Mouse (Mus musculus): Measurements from ENCODE around the gene Rnft2. TPM values are rescaled to one million over a fixed set of nuclear protein-coding genes. Genes with fewer than 3 reads are reported as not detected.

Gene Rnft2
- total and polyA plus RNA-seq, 3 experiments: 0.95 to 1.1 (median 1.0) TPM

- TF ChIP-seq GATA1 (IDR thresholded peaks at IDR 0.05; ENCODE audit: borderline replicate concordance, low read length): no peak
- no peak for TF ChIP-seq TAL1 (conservative IDR thresholded peaks at IDR 0.05; ENCODE audit: low read depth, low read length)
- TF ChIP-seq POLR2AphosphoS5 (IDR thresholded peaks at IDR 0.05; ENCODE audit: insufficient replicate concordance, low read depth, low read length): no peak
- TF ChIP-seq CTCF (IDR thresholded peaks at IDR 0.05; ENCODE audit: low read depth, low read length): no peak
- TF ChIP-seq GATA2 (IDR thresholded peaks at IDR 0.05; ENCODE audit: borderline replicate concordance, low read depth, low read length): no peak
- H3K36me3 ChIP-seq (replicated peaks): no peaks in the 10 kb centered on the region
- DNase-seq (ENCODE audit: low spot score) (no peak), ATAC-seq (ENCODE audit: extremely low read depth, insufficient number of reproducible peaks, low FRiP score, poor library complexity, severe bottlenecking) (no peak)
- H3K4me3 ChIP-seq (ENCODE audit: low read depth, low read length): no peak overlapping the region
- H3K9me3 ChIP-seq (replicated peaks): 0 out of 2 replicates have a peak, but pooled peaks cover 2% of the 10 kb centered on the region
- H3K27me3 ChIP-seq (ENCODE audit: insufficient read depth, low read length): peaks cover 30% of the 10 kb centered on the region
- no peaks in the 10 kb centered on the region for H3K4me1 ChIP-seq (ENCODE audit: insufficient read depth, low read depth, low read length)
Measured at GRCm38 (mm10) chr5:118276711-118277110, 31.8 kb upstream of the Rnft2 start.

GRCm38 (mm10) chr5:118276281-118276680 lies 31.4 kb upstream of the Rnft2 start:
- no peak for ATAC-seq (ENCODE audit: extremely low read depth, insufficient number of reproducible peaks, low FRiP score, poor library complexity, severe bottlenecking)
- no peak for TF ChIP-seq CTCF (IDR thresholded peaks at IDR 0.05; ENCODE audit: low read depth, low read length)
- no peak for TF ChIP-seq POLR2AphosphoS5 (IDR thresholded peaks at IDR 0.05; ENCODE audit: insufficient replicate concordance, low read depth, low read length)
- no peak for TF ChIP-seq GATA1 (IDR thresholded peaks at IDR 0.05; ENCODE audit: borderline replicate concordance, low read length)
- TF ChIP-seq TAL1 (conservative IDR thresholded peaks at IDR 0.05; ENCODE audit: low read depth, low read length): no peak
- no peak for TF ChIP-seq GATA2 (IDR thresholded peaks at IDR 0.05; ENCODE audit: borderline replicate concordance, low read depth, low read length)
- Histone ChIP-seq H3K4me1 (ENCODE audit: insufficient read depth, low read depth, low read length) (no peaks in the 10 kb centered on the region), H3K4me3 (ENCODE audit: low read depth, low read length) (no peak overlapping the region), H3K27me3 (ENCODE audit: insufficient read depth, low read length) (peaks cover 33% of the 10 kb centered on the region), H3K9me3 (replicated peaks) (no peaks in the 10 kb centered on the region), H3K36me3 (replicated peaks) (no peaks in the 10 kb centered on the region)
- no peak for DNase-seq (ENCODE audit: low spot score)

GRCm38 (mm10) chr5:118274546-118274945 lies 29.6 kb upstream of the Rnft2 start:
- Histone ChIP-seq H3K27me3 (ENCODE audit: insufficient read depth, low read length) (peaks cover 40% of the 10 kb centered on the region), H3K36me3 (replicated peaks) (no peaks in the 10 kb centered on the region), H3K4me3 (ENCODE audit: low read depth, low read length) (no peak overlapping the region), H3K9me3 (replicated peaks) (no peaks in the 10 kb centered on the region), H3K4me1 (ENCODE audit: insufficient read depth, low read depth, low read length) (no peaks in the 10 kb centered on the region)
- no peak for DNase-seq (ENCODE audit: low spot score)
- TF ChIP-seq GATA2 (IDR thresholded peaks at IDR 0.05; ENCODE audit: borderline replicate concordance, low read depth, low read length) (no peak), CTCF (IDR thresholded peaks at IDR 0.05; ENCODE audit: low read depth, low read length) (no peak), POLR2AphosphoS5 (IDR thresholded peaks at IDR 0.05; ENCODE audit: insufficient replicate concordance, low read depth, low read length) (no peak), TAL1 (conservative IDR thresholded peaks at IDR 0.05; ENCODE audit: low read depth, low read length) (no peak), GATA1 (IDR thresholded peaks at IDR 0.05; ENCODE audit: borderline replicate concordance, low read length) (no peak)
- no peak for ATAC-seq (ENCODE audit: extremely low read depth, insufficient number of reproducible peaks, low FRiP score, poor library complexity, severe bottlenecking)

- Histone ChIP-seq H3K4me1 (ENCODE audit: insufficient read depth, low read depth, low read length) (no peaks in the 10 kb centered on the region), H3K27me3 (ENCODE audit: insufficient read depth, low read length) (peaks cover 42% of the 10 kb centered on the region), H3K9me3 (replicated peaks) (no peaks in the 10 kb centered on the region), H3K36me3 (replicated peaks) (no peaks in the 10 kb centered on the region), H3K4me3 (ENCODE audit: low read depth, low read length) (no peak overlapping the region)
- no peak for DNase-seq (ENCODE audit: low spot score)
- TF ChIP-seq POLR2AphosphoS5 (IDR thresholded peaks at IDR 0.05; ENCODE audit: insufficient replicate concordance, low read depth, low read length) (no peak), CTCF (IDR thresholded peaks at IDR 0.05; ENCODE audit: low read depth, low read length) (no peak), TAL1 (conservative IDR thresholded peaks at IDR 0.05; ENCODE audit: low read depth, low read length) (no peak), GATA1 (IDR thresholded peaks at IDR 0.05; ENCODE audit: borderline replicate concordance, low read length) (no peak), GATA2 (IDR thresholded peaks at IDR 0.05; ENCODE audit: borderline replicate concordance, low read depth, low read length) (no peak)
- no peak for ATAC-seq (ENCODE audit: extremely low read depth, insufficient number of reproducible peaks, low FRiP score, poor library complexity, severe bottlenecking)
Measured at GRCm38 (mm10) chr5:118273446-118273845, 28.5 kb upstream of the Rnft2 start.

GRCm38 (mm10) chr5:118271449-118272110 lies 26.7 kb upstream of the Rnft2 start:
- Histone ChIP-seq H3K27me3 (ENCODE audit: insufficient read depth, low read length) (peaks cover 51% of the 10 kb centered on the region), H3K36me3 (replicated peaks) (no peaks in the 10 kb centered on the region), H3K4me1 (ENCODE audit: insufficient read depth, low read depth, low read length) (no peaks in the 10 kb centered on the region), H3K4me3 (ENCODE audit: low read depth, low read length) (no peak overlapping the region), H3K9me3 (replicated peaks) (no peaks in the 10 kb centered on the region)
- DNase-seq (ENCODE audit: low spot score): no peak
- ATAC-seq (ENCODE audit: extremely low read depth, insufficient number of reproducible peaks, low FRiP score, poor library complexity, severe bottlenecking): no peak
- no peak for TF ChIP-seq CTCF (IDR thresholded peaks at IDR 0.05; ENCODE audit: low read depth, low read length)
- TF ChIP-seq GATA2 (IDR thresholded peaks at IDR 0.05; ENCODE audit: borderline replicate concordance, low read depth, low read length): no peak
- no peak for TF ChIP-seq POLR2AphosphoS5 (IDR thresholded peaks at IDR 0.05; ENCODE audit: insufficient replicate concordance, low read depth, low read length)
- TF ChIP-seq TAL1 (conservative IDR thresholded peaks at IDR 0.05; ENCODE audit: low read depth, low read length): no peak
- TF ChIP-seq GATA1 (IDR thresholded peaks at IDR 0.05; ENCODE audit: borderline replicate concordance, low read length): no peak

GRCm38 (mm10) chr5:118268987-118269386 lies 24.1 kb upstream of the Rnft2 start:
- ATAC-seq (ENCODE audit: extremely low read depth, insufficient number of reproducible peaks, low FRiP score, poor library complexity, severe bottlenecking): no peak
- TF ChIP-seq GATA1 (IDR thresholded peaks at IDR 0.05; ENCODE audit: borderline replicate concordance, low read length) (no peak), GATA2 (IDR thresholded peaks at IDR 0.05; ENCODE audit: borderline replicate concordance, low read depth, low read length) (no peak), CTCF (IDR thresholded peaks at IDR 0.05; ENCODE audit: low read depth, low read length) (peak; percentile 52)
- Histone ChIP-seq H3K9me3 (replicated peaks) (no peaks in the 10 kb centered on the region), H3K4me3 (ENCODE audit: low read depth, low read length) (no peak overlapping the region), H3K36me3 (replicated peaks) (peaks cover 3% of the 10 kb centered on the region), H3K4me1 (ENCODE audit: insufficient read depth, low read depth, low read length) (no peaks in the 10 kb centered on the region), H3K27me3 (ENCODE audit: insufficient read depth, low read length) (peaks cover 41% of the 10 kb centered on the region)
- no peak for DNase-seq (ENCODE audit: low spot score)
